Mouse (Mus musculus): ENCODE measurements around the gene Cts3. TPM values are rescaled to one million over a fixed set of nuclear protein-coding genes. Genes with fewer than 3 reads are reported as not detected.
"Not testable (repeated sequence)": the region's sequence is repeated elsewhere in the genome, so short reads cannot be mapped to it uniquely, and the experiment has no call there.

The Cts3 gene
- polyA plus RNA-seq (2015; fragmentation: Nextera tagmentation; extraction: Ambion mirVana), result not detected in 2 replicates

DNA sequence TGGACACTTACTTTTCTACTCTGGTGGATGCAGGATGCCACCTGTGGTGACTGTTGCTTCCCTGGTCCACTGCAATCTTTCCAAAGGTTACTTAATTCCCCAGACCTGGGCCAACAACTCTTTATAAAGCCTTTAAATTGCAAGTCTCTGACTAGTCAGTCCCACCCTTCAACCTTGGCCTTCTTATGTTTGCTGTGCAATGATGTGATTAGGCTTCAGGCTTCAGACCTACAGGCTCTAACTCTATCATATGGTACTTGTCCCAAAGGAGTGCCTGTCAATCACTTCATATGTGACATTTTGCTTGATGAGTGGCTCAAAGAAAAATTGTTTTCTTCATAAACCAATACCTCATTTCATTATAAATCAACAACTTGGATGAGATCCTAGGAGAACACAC, at the start of gene Cts3:
Gene Cts3, minus strand, starts transcription at position 101 of the 400 bp plus-strand sequence.
- Histone ChIP-seq H3K4me1 (replicated peaks) (no peaks in the 10 kb centered on the region), H3K27ac (replicated peaks) (no peak within 1 kb of the TSS), H3K9me3 (peaks cover 36% of the 10 kb centered on the region), H3K27me3 (no peaks in the 10 kb centered on the region), H3K36me3 (no peaks in the 10 kb centered on the region), H3K4me2 (no peak within 1 kb of the TSS), H3K9ac (no peak within 1 kb of the TSS), H3K4me3 (no peak within 1 kb of the TSS)
- no peak for ATAC-seq (ENCODE audit: low FRiP score, low read depth)

DNA sequence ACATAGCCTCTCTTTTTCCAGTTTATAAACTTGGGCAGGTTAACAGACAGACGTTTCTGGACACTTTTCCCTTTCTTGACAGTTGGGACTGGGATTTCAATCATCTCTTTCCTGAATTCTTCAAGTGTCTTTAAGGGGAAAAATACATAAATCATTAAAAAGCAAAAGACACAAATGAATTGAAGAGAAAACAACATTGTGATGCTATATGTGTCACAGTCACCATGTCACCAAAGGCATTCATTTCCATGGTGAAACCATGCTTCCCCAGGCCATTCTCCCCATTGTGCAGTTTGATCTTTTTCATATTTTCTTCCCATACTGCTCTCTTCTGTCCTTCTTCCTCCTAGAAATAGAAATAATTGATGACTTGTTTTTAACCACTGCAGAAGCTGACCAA, 1.9 kb downstream of the Cts3 start, which contains the start of gene Gm49352:
Gene Gm49352, minus strand, starts transcription at position 101 of the 400 bp plus-strand sequence.
- not testable (repeated sequence) for ATAC-seq (ENCODE audit: low FRiP score, low read depth); H3K27ac ChIP-seq (replicated peaks); H3K4me2 ChIP-seq; H3K4me3 ChIP-seq; H3K9ac ChIP-seq; H3K4me1 ChIP-seq (replicated peaks); H3K27me3 ChIP-seq; H3K36me3 ChIP-seq
- 61% methylated on average over 1 of the region's 1 CpGs for WGBS
- H3K9me3 ChIP-seq, result peaks cover 38% of the 10 kb centered on the region

DNA sequence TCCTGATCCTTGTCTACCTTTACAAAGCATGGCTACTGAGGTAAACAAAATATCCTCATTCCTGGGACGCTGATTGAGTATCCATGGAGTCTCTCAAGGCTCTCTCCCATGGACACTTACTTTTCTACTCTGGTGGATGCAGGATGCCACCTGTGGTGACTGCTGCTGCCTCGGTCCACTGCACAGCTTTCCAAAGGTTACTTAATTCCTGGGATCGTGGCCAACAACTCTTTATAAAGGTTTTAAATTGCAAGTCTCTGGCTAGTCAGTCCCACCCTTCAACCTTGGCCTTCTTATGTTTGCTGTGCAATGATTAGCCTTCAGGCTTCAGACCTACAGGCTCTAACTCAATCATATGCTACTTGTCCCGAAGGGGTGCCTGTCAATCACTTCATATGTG, 28.3 kb downstream of the Cts3 start, which contains the start of gene Ctsm:
Gene Ctsm, minus strand, starts transcription at position 209 of the 400 bp plus-strand sequence.
- WGBS, result 63% methylated on average over 4 of the region's 4 CpGs

More for the DNA sequence above, 28.3 kb downstream of the Cts3 start, which contains the start of gene Ctsm:
- Histone ChIP-seq H3K4me3 (no peak within 1 kb of the TSS), H3K4me2 (no peak within 1 kb of the TSS), H3K9ac (no peak within 1 kb of the TSS), H3K9me3 (peaks cover 40% of the 10 kb centered on the region), H3K27me3 (no peaks in the 10 kb centered on the region), H3K36me3 (no peaks in the 10 kb centered on the region), H3K4me1 (replicated peaks) (no peaks in the 10 kb centered on the region), H3K27ac (replicated peaks) (no peak within 1 kb of the TSS)
- no peak for ATAC-seq (ENCODE audit: low FRiP score, low read depth)

Other genes with a start within 250 kb of the Cts3 start
- not detected in 2 replicates for gene Cts7, start 211.9 kb downstream of the Cts3 start, polyA plus RNA-seq (2015; fragmentation: Nextera tagmentation; extraction: Ambion mirVana)
- not detected in 2 replicates for gene Ctsm, start 28.3 kb downstream of the Cts3 start, polyA plus RNA-seq (2015; fragmentation: Nextera tagmentation; extraction: Ambion mirVana)
- not detected in 2 replicates for gene Gm49352, start 2.0 kb downstream of the Cts3 start, polyA plus RNA-seq (2015; fragmentation: Nextera tagmentation; extraction: Ambion mirVana)